Mouse (Mus musculus) lung, adult 2 months (tissue): Measurements from ENCODE around the gene Plek. TPM values are rescaled to one million over a fixed set of nuclear protein-coding genes. Genes with fewer than 3 reads are reported as not detected.

ENCODE experiments used
- DNase-seq: peaks from one replicate; pipeline ENCODE4 v3.0.0; 2022
- H3K4me1 ChIP-seq: fragments of 200-500 bp; 2 replicates; pipeline ENCODE4 v1.6.1; 2011; ENCODE audit warnings: low read length; ENCODE audit not compliant: control insufficient read depth, insufficient read depth
- H3K4me3 ChIP-seq: fragments of 200-500 bp; replicated peaks from 2 replicates; pipeline ENCODE3; 2011; ENCODE audit warnings: low read depth, mild to moderate bottlenecking, control low read depth, low read length; ENCODE audit errors: extremely low read depth
- CTCF ChIP-seq: fragments of 200-500 bp; IDR thresholded peaks from 2 replicates; pipeline ENCODE4 v1.5.1; 2011; ENCODE audit warnings: mild to moderate bottlenecking, low read length, control low read depth; ENCODE audit not compliant: insufficient read depth
- POLR2A ChIP-seq: fragments of 200-500 bp; IDR thresholded peaks from 2 replicates; pipeline ENCODE4 v1.6.1; 2011; ENCODE audit warnings: low read depth, mild to moderate bottlenecking, control low read depth, low read length, borderline replicate concordance; ENCODE audit errors: extremely low read depth
- WGBS: fragments of 180-500 bp; shearing (Covaris S2); methylation state at CpG from one replicate; pipeline ENCODE4 v1.1.7; 2018; 5-methylcytosine and 5-hydroxymethylcytosine counted together
- polyA plus RNA-seq: library from polyadenylated mRNA; depleted of rRNA; stranded (reverse); fragments of >200 nt; gene quantifications from 2 replicates; pipeline ENCODE4 v1.2.3, GENCODE M21; 2012

Plek gene
- polyA plus RNA-seq, 1 experiment, result 7.0 TPM

- no peak for DNase-seq
- Histone ChIP-seq H3K4me3 (no peak overlapping the region), H3K4me1 (no peaks in the 10 kb centered on the region)
- WGBS, result 68% methylated on average over 7 of the region's 7 CpGs
- TF ChIP-seq POLR2A (no peak), CTCF (no peak)
Measured at GRCm38 (mm10) chr11:17002739-17003373, 49.3 kb downstream of the Plek start.

DNA sequence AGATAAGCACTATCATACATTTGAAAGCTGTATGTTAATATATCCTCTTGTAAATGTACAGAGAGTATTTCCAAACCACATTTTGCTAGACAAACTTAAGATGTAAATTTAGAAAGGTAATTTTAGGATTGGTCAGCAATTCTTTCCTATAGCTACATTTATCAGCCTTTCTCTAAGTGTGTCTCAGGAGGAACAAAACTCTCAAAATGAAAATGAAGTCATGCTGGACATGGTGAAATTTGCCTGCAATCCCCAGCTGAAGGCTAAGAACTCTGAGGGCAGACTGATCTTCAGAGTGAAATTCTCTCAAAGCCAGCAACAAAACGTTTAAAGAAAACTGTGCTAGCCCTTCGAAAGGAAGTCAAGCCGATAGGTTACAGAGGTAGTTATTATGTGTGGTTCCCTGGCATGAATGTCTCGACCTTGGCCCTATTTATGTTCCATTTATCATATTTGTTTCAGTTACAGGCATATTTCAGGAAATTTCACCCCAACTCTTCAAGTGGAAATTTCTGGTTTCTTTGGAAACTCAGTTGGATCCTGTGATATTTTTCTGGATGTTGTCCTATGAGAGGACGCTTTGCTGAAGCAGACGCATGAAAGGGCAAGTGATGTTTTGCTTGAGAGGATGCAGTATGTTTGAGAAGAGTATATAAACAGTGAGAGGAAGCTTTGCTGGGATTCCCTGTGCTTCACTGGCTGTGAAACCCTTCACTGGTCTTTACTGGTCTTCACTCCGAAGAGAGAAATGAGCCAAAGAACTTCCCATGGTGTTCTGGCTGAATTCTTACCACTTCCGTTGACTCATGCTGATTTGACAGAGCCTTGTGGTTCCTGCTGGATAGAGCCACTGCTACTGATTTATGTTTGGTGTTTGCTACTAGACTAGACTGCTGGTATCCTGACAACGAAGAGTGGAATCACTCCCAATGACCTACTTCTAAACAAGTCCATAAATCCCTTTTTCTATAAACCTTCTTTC, 51.5 kb downstream of the Plek start:
- Histone ChIP-seq H3K4me1 (no peaks in the 10 kb centered on the region), H3K4me3 (no peak overlapping the region)
- no peak for DNase-seq
- TF ChIP-seq CTCF, result no peak
- TF ChIP-seq POLR2A, result no peak
- 58% methylated on average over 9 of the region's 9 CpGs for WGBS

- Histone ChIP-seq H3K4me3 (no peak overlapping the region), H3K4me1 (no peaks in the 10 kb centered on the region)
- no peak for TF ChIP-seq POLR2A
- no peak for TF ChIP-seq CTCF
- DNase-seq, result no peak
Measured at GRCm38 (mm10) chr11:16999933-17000332, 52.2 kb downstream of the Plek start.

DNA sequence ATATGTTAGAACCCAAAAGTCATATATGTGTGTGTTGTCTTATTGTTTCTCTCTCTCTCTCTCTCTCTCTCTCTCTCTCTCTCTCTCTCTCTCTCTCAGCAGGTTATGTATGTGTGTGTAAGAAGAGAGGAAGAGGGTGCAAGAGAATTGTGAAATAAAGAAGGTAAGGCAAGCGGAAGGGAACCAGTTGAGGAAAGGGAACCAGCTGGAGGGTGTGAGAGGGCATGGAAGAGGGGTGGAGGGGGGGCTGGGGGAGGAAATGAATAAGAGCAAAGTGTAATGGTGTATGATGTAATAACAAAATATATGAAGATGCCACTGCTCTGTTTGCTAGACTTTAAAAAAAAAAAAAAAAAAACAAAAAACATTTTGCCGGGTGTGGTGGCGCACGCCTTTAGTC, 52.8 kb downstream of the Plek start:
- WGBS, result 82% methylated on average over 4 of the region's 4 CpGs
- DNase-seq, result no peak
- TF ChIP-seq CTCF (no peak), POLR2A (no peak)
- Histone ChIP-seq H3K4me1 (no peaks in the 10 kb centered on the region), H3K4me3 (no peak overlapping the region)

DNA sequence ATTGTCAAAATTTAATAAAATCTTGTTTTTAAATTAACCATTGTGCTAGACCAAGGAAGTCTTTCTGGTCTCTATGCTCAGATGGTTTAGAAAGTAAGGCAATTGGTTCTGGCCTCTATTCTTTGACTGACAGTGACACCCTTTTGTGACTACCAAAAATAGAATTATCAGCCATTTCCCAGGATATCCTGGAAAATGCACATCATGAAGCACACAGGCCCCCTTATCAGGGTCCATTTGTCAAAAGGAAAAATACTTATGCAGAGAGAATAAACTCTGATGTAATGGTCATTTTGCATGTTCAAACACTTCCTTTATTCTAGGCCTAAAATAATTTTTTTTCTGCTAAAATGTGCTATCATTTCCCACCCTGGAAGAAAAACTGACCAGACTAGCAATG, 54.7 kb downstream of the Plek start:
- no peak for DNase-seq
- Histone ChIP-seq H3K4me1 (no peaks in the 10 kb centered on the region), H3K4me3 (no peak overlapping the region)
- TF ChIP-seq CTCF (no peak), POLR2A (no peak)

DNA sequence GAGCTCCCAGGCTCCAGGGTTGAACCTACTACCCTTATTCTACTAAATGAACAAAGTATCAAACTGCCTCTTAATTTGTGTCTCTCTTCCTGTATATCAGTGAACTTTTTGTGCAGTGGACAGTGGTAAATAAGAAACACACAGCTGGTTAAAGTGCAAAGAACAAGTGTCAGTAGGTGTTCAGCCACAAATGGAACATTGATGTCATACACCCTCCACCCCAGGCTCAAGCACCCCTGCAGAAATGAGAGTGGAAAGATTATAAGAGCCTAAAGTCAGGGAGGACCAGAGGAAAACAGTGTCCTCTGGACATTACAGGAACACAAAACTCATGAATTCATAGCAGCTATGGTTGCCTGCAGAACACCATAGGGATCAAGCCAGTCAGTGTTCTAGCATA, 55.4 kb downstream of the Plek start:
- no peaks in the 10 kb centered on the region for H3K4me1 ChIP-seq
- no peak overlapping the region for H3K4me3 ChIP-seq
- TF ChIP-seq CTCF, result no peak
- TF ChIP-seq POLR2A, result no peak
- no peak for DNase-seq

DNA sequence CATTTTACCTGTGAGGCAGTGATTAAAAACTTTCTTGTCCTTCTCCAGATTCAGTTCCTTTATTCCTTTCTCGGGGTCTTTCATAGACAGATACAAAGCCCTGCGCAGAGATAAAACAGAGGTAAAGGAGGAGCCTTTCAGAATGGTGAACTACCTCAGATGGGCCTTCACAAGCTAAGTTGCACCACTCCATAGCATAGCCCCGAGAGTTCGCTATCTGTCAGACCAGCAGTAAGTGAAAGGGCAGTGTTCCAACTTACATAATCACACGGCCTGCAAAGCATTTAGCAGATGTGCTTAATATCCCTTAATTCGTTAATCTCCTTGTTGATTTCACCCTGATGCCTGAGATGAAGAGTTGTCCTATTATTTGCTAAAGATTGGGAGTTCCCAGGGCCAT, 59.3 kb downstream of the Plek start:
- no peak for DNase-seq
- TF ChIP-seq CTCF, result no peak
- TF ChIP-seq POLR2A, result no peak
- WGBS, result 76% methylated on average over 6 of the region's 6 CpGs
- Histone ChIP-seq H3K4me1 (no peaks in the 10 kb centered on the region), H3K4me3 (no peak overlapping the region)

DNA sequence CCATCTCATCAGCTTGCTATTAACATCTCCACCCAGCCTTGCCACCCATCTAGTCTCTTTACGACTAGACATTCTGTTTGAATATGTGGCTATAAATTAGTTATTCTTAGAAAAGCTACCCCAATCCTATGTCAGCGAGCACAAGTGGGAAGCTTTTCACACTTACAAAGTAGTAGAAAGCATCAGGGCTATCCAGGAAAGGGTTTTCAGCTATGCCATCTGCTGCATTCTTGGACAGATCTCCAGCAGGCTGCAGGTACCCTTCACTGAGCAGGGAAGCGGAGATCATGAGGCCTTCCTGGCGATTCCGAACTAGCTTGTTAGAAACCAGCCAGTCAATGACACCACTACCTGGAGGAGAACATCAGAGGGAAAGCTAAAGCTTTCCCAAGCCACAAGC, 62.3 kb downstream of the Plek start:
- no peak for TF ChIP-seq POLR2A
- TF ChIP-seq CTCF, result no peak
- DNase-seq, result no peak
- no peaks in the 10 kb centered on the region for H3K4me1 ChIP-seq
- 92% methylated on average over 5 of the region's 5 CpGs for WGBS
- H3K4me3 ChIP-seq, result no peak overlapping the region

DNA sequence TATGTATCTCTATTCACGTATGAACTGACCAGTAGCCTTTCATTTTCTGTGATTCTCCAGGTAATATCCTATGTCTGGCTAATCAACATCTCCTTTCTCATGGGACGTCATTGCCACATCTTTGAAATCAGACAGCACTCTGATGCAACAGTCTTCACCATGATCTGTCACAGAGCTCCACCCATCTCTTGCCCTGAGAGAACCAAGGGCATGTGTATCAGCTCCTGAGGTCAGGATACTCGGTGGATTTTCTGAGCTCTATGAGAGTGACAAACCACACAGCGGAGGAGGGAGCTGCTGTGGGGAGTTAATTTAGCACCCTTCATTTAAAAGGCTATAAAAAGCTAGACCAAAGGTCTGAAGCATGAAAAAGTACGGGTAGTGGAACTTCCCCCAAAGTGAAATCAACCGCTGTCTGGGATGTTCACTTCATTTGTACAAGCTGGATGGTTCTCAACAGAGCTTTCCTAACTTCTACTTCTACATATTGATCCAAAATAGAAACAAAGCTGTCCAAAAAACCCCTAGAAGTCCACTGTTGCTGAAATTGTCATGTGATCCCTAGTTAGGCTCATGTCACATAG, 64.3 kb downstream of the Plek start:
- 68% methylated on average over 6 of the region's 6 CpGs for WGBS
- H3K4me1 ChIP-seq, result no peaks in the 10 kb centered on the region
- DNase-seq, result no peak
- TF ChIP-seq CTCF (no peak), POLR2A (no peak)
- no peak overlapping the region for H3K4me3 ChIP-seq
